In genomic region chr1:38657606-38658005, GRCm38 (mm10) we compare ENCODE assay signal across 14 mouse cellular contexts. TPM values are rescaled to one million over a fixed set of nuclear protein-coding genes. Genes with fewer than 3 reads are reported as not detected.
DNase-seq lines count a peak whose midpoint lies in the region; ATAC-seq lines count a peak whose summit lies in the region.
"Had no signal": no experiment of that assay in that cellular context is flagged by ENCODE, and none has a peak within 500 bp of the region (broad histone marks: within the 10 kb centered on the region; RNA-seq: fewer than 3 reads in every experiment).

No protein-coding gene starts in this region.

- no peak overlapping the region for H3K9ac ChIP-seq in hindbrain, embryonic 13.5 days
- H3K9ac ChIP-seq: embryonic facial prominence, embryonic 12.5 days; heart, embryonic 12.5 days had no signal

- H3K9me3 ChIP-seq in hindbrain, embryonic 13.5 days, result no peaks in the 10 kb centered on the region
- H3K9me3 ChIP-seq: embryonic facial prominence, embryonic 12.5 days; heart, embryonic 12.5 days had no signal

- no peaks in the 10 kb centered on the region; the same call in 1 of the 2 replicates for H3K4me1 ChIP-seq in hindbrain, embryonic 13.5 days (replicated peaks)
- H3K4me1 ChIP-seq: heart, embryonic 12.5 days had no signal

- 78% methylated on average over 7 of the region's 7 CpGs for WGBS in hindbrain, embryonic 13.5 days

- no peak overlapping the region for H3K4me3 ChIP-seq in hindbrain, embryonic 13.5 days
- H3K4me3 ChIP-seq: embryonic facial prominence, embryonic 12.5 days; heart, embryonic 12.5 days had no signal

- peak; percentile 11 for DNase-seq in spleen, adult 12 weeks (ENCODE audit: low spot score)
- DNase-seq in spleen, postnatal 14 days (ENCODE audit: low spot score in 2 of 2), result no peak
- peak; percentile 75 for DNase-seq in induced T-regulatory cell, adult 2 months (ENCODE audit: low read depth)
- DNase-seq in thymus, postnatal 4 days, result peak; percentile 79
- no peak for DNase-seq in frontal cortex, postnatal 14 days (ENCODE audit: low spot score in 2 of 2)
- DNase-seq in gastrocnemius, postnatal 36 days, result no peak
- DNase-seq: cerebellum, adult 2 months; liver had no signal

- intact Hi-C loops in gastrocnemius, postnatal 36 days (cut with DNase I), result no loop called here

- H3K36me3 ChIP-seq in hindbrain, embryonic 13.5 days, result no peaks in the 10 kb centered on the region
- H3K36me3 ChIP-seq: embryonic facial prominence, embryonic 12.5 days; heart, embryonic 12.5 days had no signal

- H3K4me2 ChIP-seq in hindbrain, embryonic 13.5 days, result no peak overlapping the region
- H3K4me2 ChIP-seq: embryonic facial prominence, embryonic 12.5 days; heart, embryonic 12.5 days had no signal

- ATAC-seq in neutrophil, adult 5-6 weeks (ENCODE audit: extremely low read depth, insufficient number of reproducible peaks, low FRiP score, poor library complexity, severe bottlenecking), result peak; percentile 31; the same call in 1 of the 2 replicates
- no peak for ATAC-seq in hindbrain, embryonic 13.5 days (ENCODE audit: low FRiP score)
- ATAC-seq: hindbrain, postnatal 0 days had no signal

- no peak overlapping the region for H3K27ac ChIP-seq in hindbrain, embryonic 13.5 days
- H3K27ac ChIP-seq: embryonic facial prominence, embryonic 12.5 days; hindbrain, postnatal 0 days; kidney, postnatal 0 days had no signal

- H3K27me3 ChIP-seq in hindbrain, embryonic 13.5 days, result no peaks in the 10 kb centered on the region
- H3K27me3 ChIP-seq: embryonic facial prominence, embryonic 12.5 days; heart, embryonic 12.5 days had no signal

RNA-seq across cellular contexts. Expression of gene Aff3, which starts 7.1 kb away (rescaled TPM):
- total RNA-seq in neutrophil, adult 5-6 weeks (2017), result 164 and 189 TPM in 2 replicates
- 15.1 and 19.0 TPM in 2 replicates for polyA plus RNA-seq in hindbrain, embryonic 13.5 days (2015; fragmentation: Nextera tagmentation; extraction: Ambion mirVana)
- total RNA-seq in gastrocnemius, postnatal 36 days (2021), result 1 to 10 TPM; 1.8 to 1.9 TPM

Comparison
In these comparisons a context has a peak if more than half of its experiments do, and no peak if none do; other contexts are left out.
1. DNase-seq: peak in spleen, adult 12 weeks (single experiment), induced T-regulatory cell, adult 2 months (single experiment) and thymus, postnatal 4 days (single experiment); none in spleen, postnatal 14 days (0 of 2), frontal cortex, postnatal 14 days (0 of 2) and gastrocnemius, postnatal 36 days (0 of 2).
2. RNA of gene Aff3, which starts 7.1 kb away (total RNA-seq): 164 to 189 TPM in neutrophil, adult 5-6 weeks; 1.8 to 1.9 TPM in gastrocnemius, postnatal 36 days; every median in the first group is over 10 times any median in the second.